8 mouse cellular contexts compared by ENCODE assay signal in the genomic region with DNA sequence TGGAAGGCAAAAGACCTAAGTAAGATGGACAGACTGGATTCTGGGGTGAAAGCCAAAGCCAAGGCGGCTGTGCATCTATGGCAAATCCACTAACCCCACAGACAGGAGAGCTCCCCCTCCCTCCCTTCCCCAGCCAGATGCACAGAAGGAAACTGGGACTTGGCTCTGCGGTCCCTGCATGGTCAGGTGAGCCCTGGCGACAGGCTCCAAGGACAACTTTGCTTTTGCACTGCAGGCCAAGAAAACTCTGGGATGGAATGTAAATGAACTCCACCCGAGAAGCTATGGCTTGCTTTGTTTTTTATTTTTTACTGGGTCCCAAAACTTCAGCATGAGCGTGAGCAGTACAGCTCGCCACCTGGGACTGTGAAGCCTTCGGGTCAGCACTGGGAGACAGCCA.
DNase-seq lines count a peak whose midpoint lies in the region; ATAC-seq and TF ChIP-seq lines count a peak whose summit lies in the region.

No protein-coding gene starts in this region.

- intact Hi-C loops in left cerebral cortex, adult 2 months (cut with DNase I), result no loop called here

- H3K4me3 ChIP-seq in left cerebral cortex, adult 2 months, result no peak overlapping the region
- H3K4me3 ChIP-seq in forebrain, embryonic 13.5 days, result no peak overlapping the region
- H3K4me3 ChIP-seq in intestine, postnatal 0 days (ENCODE audit: low read depth, low read length), result no peak overlapping the region

- no peaks in the 10 kb centered on the region for H3K27me3 ChIP-seq in forebrain, embryonic 13.5 days
- no peaks in the 10 kb centered on the region for H3K27me3 ChIP-seq in intestine, postnatal 0 days (replicated peaks; ENCODE audit: control insufficient read depth, insufficient read depth, low read length)

- 0 out of 2 replicates have a peak overlapping the region, but pooled peaks have one; percentile 2 for H3K4me2 ChIP-seq in forebrain, embryonic 13.5 days
- peak overlapping the region; percentile 32; the same call in 1 of the 2 replicates for H3K4me2 ChIP-seq in intestine, postnatal 0 days (replicated peaks; ENCODE audit: low read depth)

- ATAC-seq in forebrain, embryonic 13.5 days, result no peak
- no peak for ATAC-seq in intestine, postnatal 0 days

- peak overlapping the region; percentile 11; the same call in 1 of the 2 replicates for H3K27ac ChIP-seq in left cerebral cortex, adult 2 months
- peak overlapping the region; percentile 31; the same call in 1 of the 2 replicates for H3K27ac ChIP-seq in forebrain, embryonic 13.5 days
- no peak overlapping the region for H3K27ac ChIP-seq in intestine, postnatal 0 days (ENCODE audit: low read depth, low read length)

- no peak for TF ChIP-seq CTCF in left cerebral cortex, adult 2 months (IDR thresholded peaks at IDR 0.05)
- no peak for TF ChIP-seq CTCF in intestine, postnatal 0 days (IDR thresholded peaks at IDR 0.05; ENCODE audit: low read depth)

- H3K4me1 ChIP-seq in forebrain, embryonic 13.5 days, result peaks cover 57% of the 10 kb centered on the region
- H3K4me1 ChIP-seq in intestine, postnatal 0 days (replicated peaks; ENCODE audit: control insufficient read depth, insufficient read depth, low read length), result peaks cover 15% of the 10 kb centered on the region

- no peak for DNase-seq in left cerebral cortex, adult 2 months (ENCODE audit: extremely low spot score in 1 of 2, low spot score in 2 of 2)
- DNase-seq in left cerebral cortex, adult 9 months (ENCODE audit: low spot score in 2 of 2), result no peak
- DNase-seq in lung, postnatal 10 days, result peak; percentile 23
- DNase-seq in adrenal gland, postnatal 25 days, result no peak
- no peak for DNase-seq in ovary, postnatal 14 days (ENCODE audit: low spot score)
- no peak for DNase-seq in natural killer cell, adult 2 months (ENCODE audit: low spot score in 2 of 2)

- 20% methylated on average over 7 of the region's 7 CpGs for WGBS in forebrain, embryonic 13.5 days
- 50% methylated on average over 7 of the region's 7 CpGs for WGBS in intestine, postnatal 0 days

- no peaks in the 10 kb centered on the region for H3K9me3 ChIP-seq in forebrain, embryonic 13.5 days (replicated peaks)
- no peaks in the 10 kb centered on the region for H3K9me3 ChIP-seq in intestine, postnatal 0 days (ENCODE audit: control insufficient read depth)

- H3K9ac ChIP-seq in forebrain, embryonic 13.5 days, result no peak overlapping the region
- H3K9ac ChIP-seq in intestine, postnatal 0 days (ENCODE audit: low read depth, low read length), result no peak overlapping the region

- no peaks in the 10 kb centered on the region for H3K36me3 ChIP-seq in forebrain, embryonic 13.5 days (ENCODE audit: poor library complexity, severe bottlenecking)
- no peaks in the 10 kb centered on the region for H3K36me3 ChIP-seq in intestine, postnatal 0 days (ENCODE audit: control insufficient read depth, insufficient read depth)
